Mouse (Mus musculus) brain, embryonic 14.5 days (tissue): ENCODE results near the gene Rai1. TPM values are rescaled to one million over a fixed set of nuclear protein-coding genes. Genes with fewer than 3 reads are reported as not detected.

Experiments used
- DNase-seq: peaks from one replicate; pipeline ENCODE4 v3.0.0-alpha.2; 2011; ENCODE audit warnings: low read depth
- CTCF ChIP-seq: fragments of 200-500 bp; IDR thresholded peaks from 2 replicates; pipeline ENCODE4 v1.5.1; 2012; ENCODE audit warnings: inconsistent platforms, mild to moderate bottlenecking, moderate library complexity, borderline replicate concordance; ENCODE audit not compliant: insufficient read depth, insufficient read length; ENCODE audit errors: extremely low read depth
- POLR2A ChIP-seq: fragments of 200-500 bp; IDR thresholded peaks from 2 replicates; pipeline ENCODE4 v1.6.1; 2012; ENCODE audit warnings: mild to moderate bottlenecking, inconsistent platforms, borderline replicate concordance; ENCODE audit not compliant: poor library complexity, insufficient read depth, insufficient read length, severe bottlenecking; ENCODE audit errors: extremely low read depth
- polyA plus RNA-seq: library from polyadenylated mRNA; depleted of rRNA; stranded (reverse); fragments of >200 nt; gene quantifications from 2 replicates; pipeline ENCODE4 v1.2.3, GENCODE M21; 2012

Rai1 gene
- polyA plus RNA-seq, 1 experiment, result 78.4 TPM

DNA sequence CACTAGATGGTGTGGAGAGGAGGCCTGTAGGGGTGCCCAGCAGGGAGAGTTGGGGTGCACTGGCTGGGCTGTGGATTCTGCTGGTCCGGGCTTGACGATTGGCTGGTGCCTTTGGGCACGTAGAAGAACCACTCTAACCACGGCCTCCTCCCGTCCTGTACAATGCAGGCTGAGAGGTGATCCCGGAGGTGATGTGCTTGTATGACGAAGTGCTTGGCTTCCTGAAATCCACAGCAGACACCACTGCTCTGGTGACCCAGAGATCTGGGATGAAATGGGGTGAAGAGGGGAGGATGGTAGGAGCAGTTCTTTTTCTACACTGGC, 36.4 kb downstream of the Rai1 start:
- no peak for TF ChIP-seq CTCF
- DNase-seq, result peak; percentile 34

DNA sequence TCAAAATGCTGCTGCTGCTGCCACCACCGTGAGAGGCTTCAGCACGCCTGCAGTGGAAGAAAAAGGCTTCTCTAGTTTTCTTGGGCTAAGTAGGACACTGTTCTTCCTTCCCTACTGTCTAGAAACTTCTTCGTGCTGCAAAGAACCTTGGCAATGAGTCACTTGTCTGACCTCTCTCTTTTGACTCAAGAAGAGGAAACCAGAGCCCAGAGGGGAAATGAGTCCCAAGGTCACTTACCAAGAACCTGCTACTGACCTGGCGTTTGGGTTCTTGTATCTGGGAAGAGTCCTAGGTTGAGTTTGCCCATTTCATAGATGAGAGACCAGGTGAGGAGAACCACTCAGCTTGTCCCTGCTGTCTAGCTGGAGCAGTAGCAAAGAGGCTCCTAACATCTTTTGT, 38.3 kb downstream of the Rai1 start:
- TF ChIP-seq CTCF, result no peak
- TF ChIP-seq POLR2A, result no peak
- no peak for DNase-seq

DNA sequence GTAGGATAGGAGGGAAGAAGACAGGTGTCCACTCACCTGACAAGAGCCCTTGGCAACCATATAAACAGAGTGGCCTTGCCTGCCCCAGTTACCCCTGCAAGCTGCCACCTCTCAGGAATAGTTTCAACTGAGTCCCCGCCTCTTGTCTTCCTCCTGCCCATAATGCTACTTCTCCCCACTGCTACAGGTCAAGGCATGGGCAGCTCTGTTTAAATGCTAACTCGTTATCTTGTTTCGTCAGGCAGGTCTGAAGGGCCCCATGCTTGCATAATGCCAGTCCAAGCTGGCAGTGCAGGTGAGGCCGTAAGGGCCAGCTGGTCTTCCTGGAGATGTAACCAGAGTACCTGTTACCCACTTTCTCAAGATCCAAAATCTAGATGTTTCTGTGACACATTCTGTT, 41.4 kb downstream of the Rai1 start:
- TF ChIP-seq CTCF, result no peak

DNA sequence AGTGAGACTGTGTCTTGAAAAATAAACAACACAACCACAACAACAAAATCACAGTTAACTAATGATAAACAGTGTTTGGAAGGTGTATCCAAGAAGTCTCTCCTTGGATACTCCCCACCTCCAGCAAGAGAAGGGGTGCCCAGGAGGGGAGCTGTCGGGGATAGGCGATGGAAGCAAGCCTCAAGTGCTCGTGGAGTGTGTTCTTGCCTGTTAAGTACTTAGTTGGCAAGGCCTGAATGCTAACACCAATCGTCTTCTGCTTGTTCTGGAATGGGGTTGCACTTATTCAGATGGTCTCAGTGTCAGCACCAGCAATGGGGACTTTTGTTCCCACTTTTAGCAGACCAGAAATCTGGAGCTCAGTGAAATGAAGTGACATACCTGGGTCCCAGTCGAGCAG, 43.8 kb downstream of the Rai1 start:
- TF ChIP-seq POLR2A (no peak), CTCF (no peak)

More for the DNA sequence above, 41.4 kb downstream of the Rai1 start:
- DNase-seq, result no peak

DNA sequence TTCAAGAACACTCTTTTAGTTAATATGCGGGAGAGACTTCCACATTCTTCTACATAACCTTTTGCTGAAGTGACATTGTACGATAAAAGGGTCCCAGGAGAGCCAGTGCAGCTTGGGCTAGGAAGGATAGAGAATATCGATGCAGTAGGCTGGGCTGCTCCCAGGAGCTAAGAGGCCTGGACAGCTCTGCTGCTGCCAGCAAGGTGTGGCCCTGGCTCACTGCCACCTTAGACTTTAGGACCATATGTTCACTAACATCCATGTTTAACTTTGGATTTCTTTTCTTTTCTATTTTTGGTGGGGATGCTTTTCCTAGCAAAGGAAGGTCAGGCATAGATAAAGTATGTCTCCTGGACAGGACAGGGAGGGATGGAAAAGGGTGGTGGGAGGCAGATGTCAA, 44.3 kb downstream of the Rai1 start:
- DNase-seq, result no peak
- TF ChIP-seq CTCF, result no peak
- no peak for TF ChIP-seq POLR2A

More for the DNA sequence above, 43.8 kb downstream of the Rai1 start:
- no peak for DNase-seq

DNA sequence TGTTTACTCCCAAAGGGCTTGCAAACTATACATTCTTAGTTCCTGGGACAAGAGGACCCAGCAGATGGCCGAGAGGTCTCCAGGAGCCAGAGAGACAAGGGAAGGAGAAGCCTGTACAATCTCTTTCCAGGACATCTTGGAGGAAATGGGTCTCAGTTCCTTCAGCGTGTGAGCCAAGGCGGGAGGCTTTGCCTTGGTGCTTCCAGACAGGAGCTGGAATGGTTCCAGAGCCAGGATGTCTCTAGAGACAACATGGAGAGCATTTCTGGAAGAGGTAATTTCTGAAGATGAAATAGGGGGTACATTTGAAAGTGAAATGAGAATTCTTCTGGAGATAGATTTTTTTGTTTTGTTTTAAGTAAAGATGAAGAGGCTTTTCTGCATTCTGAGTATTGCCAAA, 45.9 kb downstream of the Rai1 start:
- no peak for DNase-seq
- TF ChIP-seq CTCF (no peak), POLR2A (no peak)

DNA sequence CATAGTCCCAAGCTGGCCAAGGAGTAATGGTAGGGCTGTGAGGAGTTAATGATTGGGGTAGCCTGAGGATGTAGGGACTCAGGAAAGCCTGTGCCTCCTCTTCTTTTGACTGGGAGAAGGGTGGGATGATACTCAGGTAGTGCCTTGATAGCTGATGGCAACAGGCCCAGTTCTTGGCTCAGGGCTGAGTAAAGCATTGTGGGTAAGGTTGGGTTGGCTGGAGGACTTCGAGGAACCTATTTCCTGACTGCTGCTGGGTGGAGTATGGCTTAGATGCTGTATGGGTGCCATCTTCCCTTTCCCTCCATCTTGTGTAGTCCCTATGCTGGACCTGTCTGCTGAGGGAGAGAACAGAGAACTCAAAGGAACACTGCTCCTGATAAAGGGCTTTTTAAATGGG, 47.5 kb downstream of the Rai1 start:
- TF ChIP-seq POLR2A (no peak), CTCF (no peak)
- no peak for DNase-seq

DNA sequence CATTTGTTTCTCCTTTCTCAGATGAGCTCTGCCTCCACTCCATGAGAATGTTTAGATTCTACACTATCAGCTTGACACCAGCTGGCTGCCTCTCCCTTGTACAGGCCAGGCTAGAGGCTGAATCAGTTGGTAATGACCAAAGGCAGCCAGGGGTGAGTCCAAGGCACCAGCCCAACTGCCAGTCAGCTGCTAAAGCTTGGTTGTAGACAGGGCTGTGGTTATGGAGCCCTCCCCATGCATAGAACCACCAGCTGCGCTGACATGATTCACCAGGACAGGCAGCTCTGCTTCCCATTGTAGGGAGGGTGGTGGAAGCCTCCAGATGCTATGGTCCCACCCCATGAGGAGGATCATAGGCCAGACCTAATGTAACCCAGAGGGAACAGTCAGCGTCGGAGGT, 49.1 kb downstream of the Rai1 start:
- TF ChIP-seq POLR2A (no peak), CTCF (no peak)
- no peak for DNase-seq

DNA sequence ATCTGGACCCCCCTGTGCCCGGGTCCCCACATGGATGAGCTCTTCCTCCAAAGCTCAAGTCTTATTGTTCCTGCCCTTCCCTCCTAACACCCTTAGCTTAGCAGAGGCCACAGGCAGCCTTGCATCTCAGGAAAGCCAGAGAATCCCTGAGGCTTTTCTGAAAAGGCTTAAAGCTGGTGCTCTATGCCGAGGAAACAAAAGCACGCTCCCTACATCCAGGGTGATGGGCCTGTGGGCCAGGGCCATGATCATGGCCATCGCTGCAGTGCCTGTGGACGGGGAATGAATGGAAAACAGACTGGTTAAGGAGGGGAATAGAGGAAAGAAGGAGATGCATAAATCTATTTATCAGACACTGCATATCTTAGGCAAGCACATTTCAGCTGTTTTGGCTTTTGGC, 50.9 kb downstream of the Rai1 start:
- TF ChIP-seq CTCF, result no peak
- no peak for TF ChIP-seq POLR2A
- DNase-seq, result peak; percentile 49

DNA sequence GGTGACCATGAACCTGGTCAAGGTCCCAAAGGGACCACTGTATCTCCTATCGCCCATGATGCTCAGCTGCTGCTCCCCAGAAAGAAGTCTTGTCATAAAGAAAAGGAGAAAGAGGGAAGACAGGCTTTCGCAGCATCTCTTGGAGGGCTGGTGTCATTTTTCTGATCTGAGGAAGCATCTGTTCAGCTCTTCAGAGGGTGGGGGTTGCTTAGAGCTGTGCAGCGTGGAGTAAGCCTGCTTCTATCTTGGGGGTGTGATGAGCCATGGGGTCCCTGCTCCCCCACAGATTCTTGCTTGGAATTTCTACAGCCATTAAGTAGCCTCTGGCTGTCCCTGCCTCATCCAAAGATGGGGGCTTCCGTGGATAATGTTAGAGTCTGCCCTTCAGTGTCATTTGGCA, 53.5 kb downstream of the Rai1 start:
- TF ChIP-seq CTCF (no peak), POLR2A (no peak)
- DNase-seq, result peak; percentile 24

DNA sequence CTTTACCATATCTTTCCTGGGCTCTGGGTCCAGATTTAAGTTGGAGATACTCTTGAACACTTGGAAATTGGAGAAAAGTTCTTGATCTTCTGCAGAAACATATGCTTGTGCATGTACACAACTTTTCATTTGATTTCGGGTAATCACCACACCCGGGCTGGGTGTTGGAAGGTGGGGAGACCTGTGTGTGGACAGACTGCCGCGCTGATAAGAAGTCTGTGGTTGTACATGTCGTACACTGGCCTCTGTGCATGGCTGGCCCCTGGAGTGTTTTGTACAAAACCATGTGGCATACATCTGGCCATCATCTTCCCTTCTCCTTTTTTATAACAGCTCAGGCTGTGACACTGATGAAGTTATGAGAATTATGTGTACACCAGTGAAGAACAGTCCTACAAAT, 55.1 kb downstream of the Rai1 start:
- TF ChIP-seq CTCF (no peak), POLR2A (no peak)
- no peak for DNase-seq

DNA sequence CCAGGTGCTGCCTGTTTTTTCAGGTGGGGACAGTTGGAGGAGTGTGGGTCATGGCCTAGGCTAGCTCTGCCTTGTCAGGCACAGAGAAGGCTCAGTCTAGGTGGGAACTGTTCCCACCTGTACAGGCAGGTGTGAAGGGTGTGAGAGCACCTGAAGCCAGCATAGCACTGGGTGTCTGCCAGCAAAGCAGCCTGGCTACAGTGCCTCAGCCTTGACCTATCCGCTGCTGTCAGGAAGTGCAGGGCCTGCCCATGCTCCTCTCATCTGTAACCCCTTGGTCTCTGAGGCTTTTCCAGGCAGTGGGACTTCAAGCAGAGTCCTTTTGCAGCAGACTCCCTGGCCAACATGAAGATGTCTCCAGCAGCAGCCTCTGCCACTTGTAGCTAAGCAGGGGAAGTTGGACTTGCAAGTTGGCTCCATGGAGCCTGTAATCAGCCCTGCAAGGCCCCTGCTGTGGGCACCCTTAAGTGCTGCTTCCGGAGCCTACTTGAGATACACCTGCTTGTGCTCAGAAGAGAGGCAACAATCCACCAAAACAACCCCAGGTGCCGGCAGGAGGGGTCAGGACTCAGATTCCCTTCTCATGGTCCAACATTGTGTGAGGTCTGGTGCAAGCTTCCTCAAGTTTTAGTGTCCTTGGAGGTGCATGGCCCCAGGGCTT, 55.8 kb downstream of the Rai1 start:
- no peak for DNase-seq
- TF ChIP-seq POLR2A (no peak), CTCF (no peak)
